Mouse (Mus musculus): Measurements from ENCODE around the gene Ovch2.

Ovch2 gene

DNA sequence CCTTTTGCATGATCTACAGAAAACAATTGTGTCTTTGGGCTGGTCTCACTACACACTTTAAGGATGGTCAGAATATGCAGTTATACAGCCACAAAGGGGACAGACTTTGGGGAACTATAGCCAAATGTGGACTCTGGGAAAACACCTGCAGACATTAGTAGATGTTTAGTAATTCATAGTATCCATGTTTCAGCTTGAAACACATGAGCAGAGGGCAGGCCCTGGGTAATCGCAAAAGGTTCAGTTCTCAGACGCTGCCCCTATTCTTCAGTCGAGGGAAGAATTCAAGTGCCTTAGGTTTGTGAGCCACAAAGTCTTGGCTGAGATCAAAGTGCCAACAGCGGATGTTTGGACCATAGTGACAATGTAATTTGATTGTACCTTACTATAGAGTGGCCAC, 56.6 kb downstream of the Ovch2 start:
- DNase-seq (ENCODE audit: low read depth, low spot score) = no peak

DNA sequence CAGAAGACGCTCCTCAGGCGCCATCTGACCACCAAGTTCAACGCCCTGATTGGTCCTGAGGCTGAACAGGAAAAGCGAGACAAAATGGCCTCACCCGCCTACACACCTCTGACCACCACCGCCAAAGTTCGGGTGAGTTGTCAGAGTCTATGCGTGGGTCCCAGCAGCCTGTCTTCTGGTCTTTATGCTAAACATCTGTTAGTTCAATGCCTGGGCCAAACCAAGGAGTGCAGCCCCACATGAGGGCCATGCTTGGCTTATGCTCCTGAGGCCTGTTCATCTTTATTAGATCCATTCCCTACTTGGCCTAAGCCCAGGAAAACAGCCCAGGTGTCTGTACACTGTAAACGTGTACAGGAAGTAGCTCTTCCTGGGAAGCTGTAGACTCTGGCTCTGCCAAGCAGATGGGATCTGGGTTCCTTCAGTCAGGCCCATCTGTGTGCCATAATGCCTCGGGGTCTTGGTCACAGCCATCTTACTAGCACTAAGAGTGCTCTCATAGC, 58.0 kb downstream of the Ovch2 start:
- DNase-seq (ENCODE audit: low read depth, low spot score) = no peak

DNA sequence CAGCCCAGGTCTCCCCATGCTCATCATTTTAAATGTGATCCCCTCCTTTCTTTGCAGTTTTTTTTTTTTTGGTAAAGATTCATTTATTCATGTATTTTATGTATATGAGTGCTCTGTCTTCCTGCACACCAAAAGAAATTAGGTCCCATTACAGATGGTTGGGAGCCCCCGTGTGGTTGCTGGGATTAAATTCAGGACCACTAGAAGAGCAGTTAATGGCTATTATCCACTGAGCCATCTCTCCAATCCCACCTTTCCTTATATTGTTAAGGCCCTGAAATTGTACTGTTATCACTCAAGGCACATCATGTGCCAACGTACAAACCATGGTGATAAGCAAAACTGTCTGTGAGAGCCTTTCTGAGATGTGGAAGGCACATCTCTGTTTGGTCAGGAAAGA, 62.3 kb downstream of the Ovch2 start:
- no peak for DNase-seq (ENCODE audit: low read depth, low spot score)

DNA sequence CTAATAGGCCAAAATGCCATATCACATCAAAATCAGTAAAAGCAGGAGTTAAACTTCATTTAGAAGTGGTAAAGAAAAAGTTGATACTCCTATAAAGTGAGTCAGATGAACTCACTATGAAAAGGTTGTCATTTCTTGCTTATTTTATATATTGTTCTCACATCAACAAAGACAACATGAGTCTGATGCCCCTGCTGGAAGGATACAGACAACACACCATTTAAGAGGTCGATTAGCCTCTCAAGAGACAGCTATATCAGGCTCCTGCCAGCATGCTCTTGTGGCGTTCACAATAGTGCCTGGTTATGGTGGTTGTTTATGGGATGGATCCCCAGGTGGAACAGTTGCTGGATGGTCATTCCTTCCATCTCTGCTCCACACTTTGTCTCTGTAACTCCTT, 67.8 kb downstream of the Ovch2 start:
- no peak for DNase-seq (ENCODE audit: low read depth, low spot score)

Data from embryo, embryonic 11.5 days (tissue).